20 mouse cellular contexts compared by ENCODE assay signal in the genomic region with DNA sequence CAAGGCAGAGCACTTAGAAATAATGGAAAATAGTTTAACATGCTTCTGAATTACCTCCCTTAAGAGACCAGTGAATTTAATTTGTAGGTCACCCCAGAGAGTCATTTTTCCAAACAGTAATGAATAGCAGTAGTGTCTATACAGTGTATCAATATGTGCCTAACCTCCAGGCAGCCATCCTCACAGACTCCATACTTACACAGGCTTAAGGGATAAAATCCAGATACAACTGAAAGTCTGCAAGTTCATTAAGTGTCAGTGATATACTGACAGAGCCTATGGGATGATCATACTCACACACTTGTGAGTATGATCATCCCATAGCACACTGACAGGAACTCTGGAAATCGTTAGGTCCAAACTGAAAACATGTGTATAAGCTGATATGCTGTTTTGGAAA.
"Had no signal": no experiment of that assay in that cellular context is flagged by ENCODE, and none has a peak within 500 bp of the region (broad histone marks: within the 10 kb centered on the region; RNA-seq: fewer than 3 reads in every experiment).

No protein-coding gene starts in this region.

- H3K4me1 ChIP-seq: lung, embryonic 15.5 days; megakaryocyte, embryonic 14.5 days; midbrain, embryonic 15.5 days; neural tube, embryonic 12.5 days had no signal

- H3K4me2 ChIP-seq: lung, embryonic 15.5 days; midbrain, embryonic 11.5 days; midbrain, embryonic 13.5 days; midbrain, embryonic 15.5 days; neural tube, embryonic 12.5 days had no signal

- ATAC-seq: liver, postnatal 0 days; lung, postnatal 0 days; midbrain, embryonic 13.5 days; midbrain, embryonic 15.5 days had no signal

- H3K9me3 ChIP-seq: lung, embryonic 15.5 days; megakaryocyte, embryonic 14.5 days; midbrain, embryonic 13.5 days; midbrain, embryonic 15.5 days; neural tube, embryonic 12.5 days had no signal

- H3K27ac ChIP-seq: lung, embryonic 15.5 days; macrophage; midbrain, embryonic 13.5 days; midbrain, embryonic 15.5 days; neural tube, embryonic 12.5 days had no signal

- H3K4me3 ChIP-seq: lung, embryonic 15.5 days; megakaryocyte, embryonic 14.5 days; midbrain, embryonic 13.5 days; midbrain, embryonic 15.5 days; neural tube, embryonic 12.5 days had no signal

- DNase-seq: liver, postnatal 0 days; lung, adult 2 months; lung, postnatal 14 days; lung, postnatal 36 days; retina, postnatal 1 day; right cerebral cortex, adult 18-20 months; right cerebral cortex, postnatal 25 days; right cerebral cortex, postnatal 4 days; spleen, adult 18-20 months; thymus, adult 2 months; thymus, postnatal 25 days; thymus, postnatal 4 days had no signal

- H3K36me3 ChIP-seq: lung, embryonic 15.5 days; midbrain, embryonic 13.5 days; midbrain, embryonic 15.5 days; neural tube, embryonic 12.5 days had no signal

- H3K9ac ChIP-seq: liver, postnatal 0 days; lung, embryonic 15.5 days; midbrain, embryonic 13.5 days; midbrain, embryonic 15.5 days; neural tube, embryonic 12.5 days had no signal

- H3K27me3 ChIP-seq: lung, embryonic 15.5 days; megakaryocyte, embryonic 14.5 days; midbrain, embryonic 13.5 days; midbrain, embryonic 15.5 days; neural tube, embryonic 12.5 days had no signal
